Mouse (Mus musculus): ENCODE data around the gene Gm7073.

Gene Gm7073

DNA sequence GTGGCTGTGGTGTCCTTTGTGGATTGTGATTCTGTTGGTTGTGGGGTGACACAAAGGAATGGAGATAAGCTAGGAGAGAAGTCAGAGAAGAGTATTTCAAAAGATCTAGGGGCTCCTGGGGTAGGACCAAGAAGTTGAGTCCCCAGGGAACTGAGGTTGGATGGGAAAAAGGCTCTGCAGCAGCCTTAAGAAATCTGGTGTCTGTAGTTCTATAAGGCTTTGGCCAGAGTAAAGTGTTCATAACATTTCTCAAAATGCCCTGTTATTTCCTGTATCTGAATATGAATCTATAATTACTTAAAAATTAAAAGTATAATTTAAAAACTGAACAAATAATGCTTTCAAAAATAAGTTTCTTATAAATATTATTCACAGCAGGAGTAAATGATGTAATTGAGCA lies at the start of gene Gm7073:
TSS of gene Gm7073 (minus strand) at position 101 of the 400 bp plus-strand sequence.
- no peak for DNase-seq (ENCODE audit: low read depth)

DNA sequence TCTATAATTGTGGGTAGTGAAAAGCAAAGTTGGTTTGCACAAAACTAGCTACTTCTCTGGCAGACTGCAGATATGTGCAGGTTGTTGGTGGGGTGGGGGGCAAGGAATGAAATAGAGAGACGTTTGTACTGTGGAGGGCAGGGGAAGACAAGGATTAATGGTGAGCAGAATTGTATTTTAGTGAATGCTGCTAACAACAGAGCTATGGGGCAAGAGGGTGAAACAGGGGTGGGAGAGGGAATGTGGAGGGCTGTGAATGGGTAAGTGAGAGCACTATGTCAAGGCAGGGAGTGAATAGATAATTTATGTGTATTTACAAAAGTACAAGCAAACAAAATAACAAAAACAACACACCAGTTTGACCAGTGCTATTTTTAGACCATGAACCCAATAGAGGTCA lies 31.5 kb upstream of the Gm7073 start:
- DNase-seq (ENCODE audit: low read depth) = no peak

DNA sequence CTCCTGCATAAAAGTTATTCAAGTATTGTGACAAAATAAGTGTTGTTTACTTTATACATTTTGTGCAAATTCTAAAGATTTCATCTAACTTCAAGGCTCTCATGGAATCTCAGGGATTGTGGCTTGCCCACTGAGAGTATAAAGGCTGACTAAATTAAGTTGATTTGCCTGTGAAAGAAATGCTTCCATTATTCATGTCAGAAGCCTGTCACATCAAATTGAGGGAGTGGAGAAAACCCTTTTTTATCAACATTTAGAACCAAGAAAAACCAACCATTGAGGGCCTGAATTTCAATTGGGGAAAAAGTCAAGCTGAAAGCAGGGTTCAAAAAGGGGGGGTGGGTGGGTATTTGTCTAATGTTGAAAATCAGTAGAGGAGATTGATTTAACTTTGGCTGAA lies 30.0 kb upstream of the Gm7073 start:
- DNase-seq (ENCODE audit: low read depth) = no peak

DNA sequence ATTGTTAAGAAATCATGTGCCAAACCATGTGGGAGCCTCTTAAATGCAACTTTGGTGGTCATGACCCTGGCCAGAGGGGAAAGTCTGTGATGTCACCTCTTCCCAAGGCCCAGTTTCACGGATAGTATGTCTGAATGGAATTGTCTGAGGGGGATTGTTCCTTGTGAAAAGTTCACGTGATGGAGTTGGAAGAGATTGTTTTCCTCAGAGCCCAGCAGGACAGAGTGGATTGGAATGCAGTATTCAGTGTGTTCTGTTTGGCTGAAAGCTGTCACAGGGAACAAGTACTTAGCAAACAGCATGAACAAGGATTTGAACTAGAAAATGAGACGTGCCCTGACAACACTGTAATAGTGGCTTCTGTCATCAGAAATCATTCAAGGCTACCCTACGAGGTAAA lies 16.2 kb upstream of the Gm7073 start:
- DNase-seq (ENCODE audit: low read depth) = no peak

DNA sequence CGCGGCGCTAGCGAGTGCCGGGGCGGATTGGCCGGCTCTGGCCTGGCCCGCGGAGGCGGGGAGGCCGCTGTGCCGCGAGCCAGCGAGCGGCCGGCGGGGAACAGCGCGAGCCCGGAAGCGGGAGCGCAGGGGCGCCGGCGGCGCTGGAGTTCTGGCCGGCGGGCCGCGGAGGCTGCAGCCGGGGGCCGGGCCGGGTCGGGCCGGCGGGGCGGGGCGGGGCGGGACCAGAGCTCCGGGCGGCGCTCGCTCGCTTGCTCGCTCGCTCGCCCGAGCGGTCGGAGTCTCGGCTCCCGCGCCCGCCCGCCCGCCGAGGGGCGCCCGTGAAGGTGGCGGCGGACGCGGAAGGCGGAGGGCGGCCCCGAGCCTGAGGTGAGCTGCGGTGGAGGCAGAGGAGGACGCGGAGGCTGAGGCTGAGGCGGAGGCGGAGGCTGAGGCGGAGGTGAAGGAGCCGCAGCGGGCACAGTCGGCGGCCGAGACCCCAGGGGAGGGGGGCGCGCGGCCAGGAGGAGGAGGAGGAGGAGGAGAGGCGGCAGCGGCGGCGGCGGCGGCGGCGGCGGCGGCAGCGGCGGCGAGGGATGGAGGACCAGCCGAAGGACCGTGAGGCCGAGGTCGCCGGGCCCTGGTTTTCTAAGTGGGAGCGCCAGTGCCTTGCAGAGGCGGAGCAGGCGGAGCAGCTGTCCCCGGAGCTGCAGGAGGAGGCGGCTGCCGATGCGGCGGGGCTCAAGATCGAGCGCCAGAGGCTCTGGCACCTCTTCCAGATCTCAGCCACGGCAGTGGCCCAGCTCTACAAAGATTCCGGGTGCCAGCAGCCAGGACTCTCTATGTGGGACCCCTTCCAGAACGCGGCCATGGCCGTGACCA lies 8.6 kb upstream of the Gm7073 start:
- DNase-seq (ENCODE audit: low read depth) = no peak

DNA sequence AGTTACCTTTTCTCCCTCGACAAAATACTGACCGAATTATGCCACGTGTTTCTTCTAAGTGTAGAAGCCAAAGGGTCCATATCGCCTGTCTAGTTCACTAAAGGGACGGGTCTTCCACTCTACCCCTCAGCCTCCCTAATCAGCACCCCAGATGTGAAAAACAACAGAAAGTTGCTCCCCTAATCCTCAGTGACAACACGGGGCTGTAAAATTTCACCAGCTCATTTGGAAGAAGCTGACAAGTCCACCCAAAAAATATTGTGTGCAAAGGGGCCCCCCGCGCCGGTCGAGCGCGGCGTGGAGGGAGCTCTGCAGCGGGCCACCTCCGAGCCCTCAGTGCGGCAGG lies 8.0 kb upstream of the Gm7073 start:
- DNase-seq (ENCODE audit: low read depth) = no peak

DNA sequence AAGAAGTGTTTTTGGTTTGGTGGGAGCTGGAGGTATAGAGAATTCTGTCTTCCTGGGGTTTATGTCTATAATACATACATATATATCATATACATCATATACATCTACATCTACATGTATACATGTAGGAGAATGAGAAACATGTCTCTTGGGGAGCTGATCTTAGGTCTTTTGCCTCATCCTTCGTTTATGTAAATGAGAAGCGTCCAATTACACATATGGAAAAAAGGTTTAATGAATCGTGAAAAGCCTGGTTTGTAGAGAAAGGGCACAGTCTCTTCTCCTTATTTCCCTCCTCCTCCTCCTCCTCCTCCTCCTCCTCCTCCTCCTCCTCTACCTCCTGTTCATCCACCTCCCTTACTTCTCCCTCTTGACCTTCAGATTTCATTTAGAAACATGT lies 6.9 kb upstream of the Gm7073 start:
- no peak for DNase-seq (ENCODE audit: low read depth)

DNA sequence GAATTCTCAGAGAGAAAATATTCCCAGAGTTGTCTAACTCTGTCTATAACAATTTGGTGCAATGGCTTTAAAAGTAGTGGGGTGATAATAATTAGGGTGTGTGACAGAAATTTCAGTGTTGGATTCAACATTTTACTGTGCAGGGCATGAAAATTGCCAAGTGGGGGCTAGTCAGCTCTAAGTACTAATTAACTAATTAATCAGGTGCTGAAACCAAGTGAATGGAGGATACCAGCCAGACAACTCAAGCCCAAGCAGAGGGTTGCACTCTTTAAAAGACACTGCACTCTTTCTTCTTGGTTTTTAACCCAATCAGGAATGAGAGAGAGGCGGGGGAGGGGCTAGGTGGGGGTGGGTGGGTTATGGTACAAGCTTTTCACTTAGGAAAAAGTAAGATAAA lies 6.4 kb upstream of the Gm7073 start:
- DNase-seq (ENCODE audit: low read depth) = no peak

DNA sequence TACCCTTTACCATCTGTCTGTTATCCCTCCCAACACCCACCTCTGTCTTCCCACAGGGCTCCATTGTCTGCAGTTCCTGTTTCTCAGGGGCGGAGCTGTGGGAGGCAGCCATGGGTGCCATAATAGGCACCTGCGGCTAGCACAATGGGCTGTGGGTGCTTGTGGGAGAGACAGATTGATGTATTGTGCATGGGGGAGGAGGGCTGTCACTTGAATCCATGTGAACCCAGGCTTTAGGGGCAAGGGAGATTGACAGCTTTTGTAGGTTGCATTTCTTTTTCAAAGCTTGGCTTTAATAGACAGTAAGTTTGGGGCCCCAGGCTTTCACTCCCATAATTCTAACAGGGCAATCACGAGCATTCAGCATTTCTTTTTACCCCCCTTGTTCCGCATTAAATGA lies 5.0 kb upstream of the Gm7073 start:
- no peak for DNase-seq (ENCODE audit: low read depth)

DNA sequence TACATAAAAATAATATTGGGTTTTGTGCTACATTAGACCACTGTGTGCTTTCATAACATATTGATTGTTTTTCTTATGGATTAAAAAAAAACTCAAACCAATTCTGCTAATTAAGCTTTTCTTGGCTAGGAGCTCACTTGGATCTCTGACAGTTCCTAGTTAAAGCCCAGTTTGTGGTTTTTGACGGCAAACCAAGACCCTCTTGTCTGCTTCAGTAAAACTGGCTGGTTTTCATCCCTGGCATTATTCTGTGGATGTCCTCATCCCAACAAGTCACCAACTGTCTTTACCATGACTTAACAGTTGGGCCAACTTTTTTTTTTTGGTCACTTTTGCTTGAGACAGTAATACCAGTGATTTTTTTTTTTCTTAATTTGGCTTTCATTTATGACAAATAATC lies 3.9 kb upstream of the Gm7073 start:
- DNase-seq (ENCODE audit: low read depth) = no peak

DNA sequence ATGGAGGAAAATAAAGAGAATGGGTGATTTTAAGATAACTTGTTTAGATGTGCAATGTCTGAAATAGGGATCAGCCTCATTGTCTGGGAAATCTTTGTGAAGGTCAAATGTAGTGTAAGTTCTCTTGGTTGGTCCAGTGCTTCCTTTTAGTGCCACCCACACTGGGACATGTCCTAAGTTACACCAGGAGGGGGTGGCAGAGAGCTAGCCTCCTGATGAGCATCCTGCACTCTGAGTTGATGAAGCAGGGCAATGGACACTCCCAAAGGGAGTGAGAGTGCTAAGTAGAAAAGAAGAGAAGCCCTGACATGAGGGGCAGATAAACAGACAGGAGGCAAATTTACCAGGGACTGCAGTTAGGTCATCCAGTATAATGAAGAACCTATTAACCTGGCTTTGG lies 35.1 kb downstream of the Gm7073 start:
- no peak for DNase-seq (ENCODE audit: low read depth)

DNA sequence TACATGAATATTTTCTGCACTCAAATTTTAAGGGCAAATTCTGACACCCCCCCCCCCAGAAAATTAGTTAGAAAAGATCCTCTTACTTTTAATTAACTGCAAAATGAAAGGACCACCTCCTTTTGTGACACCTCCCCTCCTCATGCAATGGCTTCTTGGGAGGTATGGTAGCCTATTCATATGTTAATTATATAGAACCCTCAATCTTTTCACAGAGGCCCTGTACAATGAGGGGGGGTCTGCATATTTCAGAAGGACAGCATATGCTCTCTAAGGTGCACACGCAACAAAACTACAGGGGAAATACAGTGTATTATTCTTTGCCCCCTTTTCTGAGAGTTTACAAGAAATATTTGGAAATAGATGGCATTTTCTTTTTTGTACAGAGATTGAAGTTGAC lies 41.3 kb downstream of the Gm7073 start:
- DNase-seq (ENCODE audit: low read depth) = no peak

DNA sequence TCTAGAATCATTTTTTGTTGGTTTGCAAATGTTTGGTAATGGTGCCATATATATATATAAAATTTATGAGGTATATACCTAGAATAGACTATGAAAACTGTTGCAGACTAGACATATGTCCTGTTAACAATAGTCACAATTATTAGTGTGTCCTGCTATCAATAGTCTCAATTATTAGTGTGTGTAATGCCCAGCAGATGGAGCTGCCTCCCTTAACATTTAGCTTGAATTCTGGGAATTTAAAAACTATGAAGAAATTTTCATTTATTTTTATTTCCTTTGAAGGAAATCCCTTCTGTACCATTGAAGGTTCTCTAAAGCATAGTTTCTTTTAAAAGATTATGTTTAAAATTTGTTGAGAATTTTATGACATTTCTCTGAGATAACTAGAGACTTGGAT lies 43.7 kb downstream of the Gm7073 start:
- no peak for DNase-seq (ENCODE audit: low read depth)

DNA sequence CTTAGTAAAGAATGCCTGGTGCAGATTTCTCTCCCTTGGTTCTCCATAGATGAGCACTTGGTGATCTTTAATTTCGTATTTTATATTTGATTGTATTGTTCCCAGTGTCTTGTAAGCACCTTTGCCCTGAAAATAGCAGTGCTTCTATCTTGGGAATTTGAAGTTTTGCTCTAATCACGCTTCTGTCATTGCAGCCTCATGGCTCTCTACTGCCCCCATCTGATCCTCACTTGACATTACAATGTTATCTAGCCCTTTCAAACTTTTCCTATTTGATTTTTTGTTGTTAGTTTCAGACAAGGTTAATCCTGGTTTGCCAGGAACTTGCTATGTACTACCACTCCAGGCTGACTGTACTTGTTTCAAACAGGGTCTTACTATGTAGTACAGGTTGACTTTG lies 75.3 kb downstream of the Gm7073 start:
- DNase-seq (ENCODE audit: low read depth) = no peak

DNA sequence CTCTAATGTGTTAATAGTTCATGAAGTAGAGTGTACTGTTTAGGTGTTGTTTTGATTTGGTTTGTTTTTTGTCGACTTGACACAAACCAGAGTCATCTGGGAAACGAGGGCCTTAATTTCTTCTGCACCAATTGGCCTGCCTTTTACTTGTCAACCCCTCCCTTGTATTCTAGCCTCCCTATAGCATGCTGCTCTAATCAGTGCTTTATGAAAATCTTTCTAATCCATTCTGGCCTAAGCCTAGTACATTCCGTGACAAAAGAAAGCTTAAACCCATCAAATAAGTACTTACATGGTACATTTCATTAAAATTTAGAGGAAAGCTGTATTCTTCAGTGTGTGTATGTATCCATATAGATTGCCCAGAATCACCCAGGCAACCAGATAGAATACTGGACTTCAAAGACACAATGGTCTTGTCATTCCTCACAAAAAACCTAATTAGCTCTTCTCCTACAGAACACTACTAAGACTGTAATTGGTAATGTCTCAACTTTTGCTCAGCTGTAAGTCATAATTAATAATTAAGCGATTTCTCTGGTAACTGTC lies 124.4 kb downstream of the Gm7073 start:
- DNase-seq (ENCODE audit: low read depth) = no peak

DNA sequence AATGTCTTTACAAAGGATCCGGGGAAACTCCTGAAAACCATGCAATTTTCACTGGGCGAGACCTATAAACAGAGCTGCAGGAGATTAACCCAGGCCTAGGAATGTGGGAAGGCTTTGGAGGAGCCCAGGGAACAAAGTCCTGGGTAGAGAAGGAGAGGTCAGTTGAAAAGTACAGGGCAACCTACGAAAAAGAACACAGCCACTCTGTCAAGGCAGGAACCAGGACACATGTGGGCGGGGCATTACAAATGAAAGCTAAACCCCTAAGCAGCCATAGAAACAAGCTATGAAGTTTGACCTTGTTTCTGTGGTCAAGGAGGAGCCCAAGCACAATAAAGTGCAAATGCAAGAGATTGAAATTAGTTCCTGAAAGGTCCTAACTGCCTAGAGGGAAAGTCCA lies 133.4 kb downstream of the Gm7073 start:
- DNase-seq (ENCODE audit: low read depth) = no peak

DNA sequence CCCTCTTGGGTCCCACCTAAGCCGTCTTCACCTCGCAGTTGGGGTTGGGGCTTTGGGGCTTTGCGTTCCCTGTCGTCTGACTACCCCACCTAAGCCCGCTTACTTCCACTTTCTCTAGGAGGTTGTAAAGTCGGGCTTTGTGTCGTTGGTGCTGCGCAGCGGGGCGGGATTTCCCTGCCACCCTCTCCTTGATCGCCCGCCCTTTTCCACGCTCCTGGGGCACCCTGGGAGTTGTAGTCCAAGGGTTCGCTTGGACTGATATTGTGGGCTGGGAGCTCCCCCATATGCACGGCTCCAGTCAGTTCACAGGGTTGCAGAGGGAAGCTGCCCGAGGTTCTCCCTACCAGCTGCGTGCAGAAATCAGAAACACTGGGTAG lies 134.4 kb downstream of the Gm7073 start:
- DNase-seq (ENCODE audit: low read depth) = peak; percentile 64

DNA sequence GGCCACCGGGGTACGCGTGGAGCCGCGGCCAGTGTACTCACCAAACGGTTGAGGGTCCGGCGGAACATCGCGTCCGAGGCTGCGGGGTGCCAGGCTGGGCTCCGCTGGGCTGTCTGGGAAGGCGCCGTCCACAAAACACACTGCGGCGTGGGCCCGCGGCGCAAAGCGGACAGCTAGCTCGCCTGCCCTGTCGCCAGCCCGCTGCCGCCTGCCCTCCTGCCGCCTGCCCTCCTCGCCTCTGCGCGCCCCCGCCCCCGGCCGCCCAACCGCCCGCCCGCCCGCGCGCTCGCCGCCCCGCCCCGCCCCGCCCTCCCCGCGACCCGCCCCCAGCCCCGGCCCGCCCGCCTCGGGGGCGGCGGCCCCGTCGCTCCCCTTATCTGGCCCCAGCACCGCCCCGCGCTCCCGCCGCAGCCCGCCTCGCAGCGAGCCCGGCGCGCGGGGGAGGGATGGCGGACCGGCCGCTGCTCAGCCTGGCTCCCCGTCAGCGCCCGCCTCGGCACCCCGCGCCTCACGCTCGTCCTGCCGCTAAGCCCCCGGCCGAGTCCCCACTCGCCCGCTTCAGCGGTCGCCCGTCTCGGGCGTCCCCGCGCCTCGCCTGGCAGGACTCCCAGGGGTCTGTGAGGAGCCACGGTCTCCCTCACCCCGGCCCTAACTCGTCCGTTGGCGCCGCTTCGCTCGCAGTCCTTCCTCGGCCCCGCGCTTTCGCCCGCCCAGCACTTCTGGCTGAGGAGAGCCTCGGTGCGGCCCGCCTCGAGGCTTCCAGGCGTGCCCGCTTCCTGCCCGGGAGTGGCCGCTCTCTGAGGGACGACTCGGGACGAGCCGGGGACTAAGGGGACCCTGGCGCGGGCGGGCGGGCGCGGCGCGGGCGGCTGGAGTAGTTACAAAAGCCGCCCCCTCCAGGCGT lies 135.0 kb downstream of the Gm7073 start:
- peak; percentile 12 for DNase-seq (ENCODE audit: low read depth)

DNA sequence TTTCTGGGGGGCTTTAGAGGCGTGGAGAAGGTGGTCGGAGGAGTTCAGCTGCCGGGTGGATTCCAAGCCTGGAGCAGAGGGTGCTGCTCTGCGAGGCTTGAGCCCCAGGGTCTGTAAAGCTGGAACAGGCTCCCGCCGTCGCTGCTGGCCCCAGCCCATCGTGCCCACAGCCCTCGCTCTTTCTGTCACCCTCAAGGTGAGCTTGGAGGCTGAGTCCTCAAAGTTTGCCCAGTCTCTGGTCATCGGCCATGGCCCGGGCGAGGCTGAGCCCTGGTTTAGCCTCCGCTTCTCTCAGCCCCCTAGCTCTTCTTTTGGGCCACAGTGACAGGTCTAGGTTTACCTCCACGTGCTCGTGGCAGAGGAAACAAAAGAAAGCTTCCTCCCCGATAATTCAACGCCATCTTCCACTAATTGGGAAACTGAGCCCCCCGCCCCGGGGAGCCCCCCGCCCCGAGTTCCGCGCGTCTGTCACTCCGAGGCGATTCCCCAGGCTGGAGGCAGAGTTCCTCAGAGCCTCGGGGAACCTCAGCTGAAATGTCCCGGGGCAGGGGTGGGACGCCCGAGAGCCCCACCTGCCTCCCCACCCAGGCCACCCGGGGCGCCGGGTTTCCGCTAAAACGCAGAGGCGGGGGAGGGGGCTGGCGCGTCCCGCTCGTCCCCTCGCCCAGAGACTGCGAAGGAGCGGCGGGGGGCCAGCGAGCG lies 135.8 kb downstream of the Gm7073 start:
- DNase-seq (ENCODE audit: low read depth) = no peak

DNA sequence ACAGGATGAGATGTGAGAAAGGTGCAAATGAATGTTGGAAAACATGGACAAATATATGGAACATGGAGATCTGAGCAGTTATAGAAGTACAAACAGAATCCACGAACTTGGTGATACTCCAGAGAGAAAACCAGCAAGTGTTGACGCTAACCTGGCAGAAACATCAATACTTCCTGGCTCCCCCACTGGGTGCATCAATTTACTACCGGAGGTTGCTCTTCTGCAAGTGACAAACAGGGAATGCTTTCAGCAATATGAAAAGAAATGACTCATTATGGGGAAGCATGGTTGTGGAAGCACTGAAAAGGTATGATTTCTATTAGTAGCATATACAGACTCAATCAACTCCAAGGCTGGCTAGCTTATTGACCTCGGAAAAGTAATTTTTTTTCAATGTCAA lies 144.8 kb downstream of the Gm7073 start:
- DNase-seq (ENCODE audit: low read depth) = no peak

DNA sequence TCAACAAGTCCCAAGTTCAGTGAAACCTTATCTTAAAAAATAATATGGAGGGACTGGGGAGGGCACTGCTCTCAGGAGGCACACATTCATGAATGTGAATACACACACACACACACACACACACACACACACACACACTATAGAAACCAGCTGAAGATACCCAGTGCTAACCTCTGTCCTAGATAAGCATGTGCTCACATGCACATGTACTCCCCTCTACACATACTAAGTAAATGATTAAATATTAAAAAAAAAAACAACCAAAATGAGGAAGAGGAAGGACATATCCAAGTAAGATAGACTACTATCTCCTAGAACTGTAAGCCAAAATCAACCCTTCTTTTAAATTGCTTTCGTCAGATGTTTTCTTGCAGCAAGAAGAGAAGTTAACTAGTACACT lies 152.2 kb downstream of the Gm7073 start:
- DNase-seq (ENCODE audit: low read depth) = no peak

All from c-Kit-positive CD71-negative TER-119-negative erythroid progenitor cells, embryonic 14.5 days (primary cell).